Mouse (Mus musculus) kidney, postnatal 14 days (tissue): ENCODE measurements around the gene Cyp2d22.
"Not testable (repeated sequence)": the region's sequence is repeated elsewhere in the genome, so short reads cannot be mapped to it uniquely, and the experiment has no call there.

ENCODE experiments used
- DNase-seq: peaks from one replicate; pipeline ENCODE4 v3.0.0; 2022; ENCODE audit warnings: mixed read lengths

The Cyp2d22 gene

GRCm38 (mm10) chr15:82379871-82380713 lies at the start of gene Cyp2d22:
Gene Cyp2d22, minus strand, starts transcription at chr15:82380260.
- DNase-seq, result peak; percentile 78

GRCm38 (mm10) chr15:82423471-82423870 lies 43.4 kb upstream of the Cyp2d22 start:
- DNase-seq, result no peak

GRCm38 (mm10) chr15:82422935-82423334 lies 42.9 kb upstream of the Cyp2d22 start:
- no peak for DNase-seq

GRCm38 (mm10) chr15:82418616-82419015 lies 38.6 kb upstream of the Cyp2d22 start:
- no peak for DNase-seq

- peak; percentile 91 for DNase-seq
These were observed 37.0 kb upstream of the Cyp2d22 start for GRCm38 (mm10) chr15:82416797-82417789.

- no peak for DNase-seq
These were observed 27.5 kb upstream of the Cyp2d22 start for GRCm38 (mm10) chr15:82407536-82407935.

- DNase-seq, result no peak
These were observed 26.9 kb upstream of the Cyp2d22 start, which contains the start of gene Cyp2d10 for GRCm38 (mm10) chr15:82406981-82407380. Gene Cyp2d10, minus strand, starts transcription at chr15:82407195.

GRCm38 (mm10) chr15:82404163-82404562 lies 24.1 kb upstream of the Cyp2d22 start:
- DNase-seq, result no peak

- no peak for DNase-seq
These were observed 23.5 kb upstream of the Cyp2d22 start for GRCm38 (mm10) chr15:82403606-82404005.

GRCm38 (mm10) chr15:82402741-82403140 lies 22.7 kb upstream of the Cyp2d22 start:
- no peak for DNase-seq

GRCm38 (mm10) chr15:82402106-82402505 lies 22.0 kb upstream of the Cyp2d22 start:
- DNase-seq, result no peak

GRCm38 (mm10) chr15:82401516-82401915 lies 21.5 kb upstream of the Cyp2d22 start:
- no peak for DNase-seq

- not testable (repeated sequence) for DNase-seq
These were observed 15.9 kb upstream of the Cyp2d22 start for GRCm38 (mm10) chr15:82395955-82396354.

GRCm38 (mm10) chr15:82393922-82394321 lies 13.9 kb upstream of the Cyp2d22 start, which contains the start of gene Cyp2d11:
Gene Cyp2d11, minus strand, starts transcription at chr15:82394022.
- not testable (repeated sequence) for DNase-seq

GRCm38 (mm10) chr15:82389916-82390315 lies 9.9 kb upstream of the Cyp2d22 start:
- not testable (repeated sequence) for DNase-seq

- DNase-seq, result no peak
These were observed 5.7 kb upstream of the Cyp2d22 start for GRCm38 (mm10) chr15:82385729-82386128.

- DNase-seq, result no peak
These were observed 2.4 kb upstream of the Cyp2d22 start for GRCm38 (mm10) chr15:82382441-82382840.

GRCm38 (mm10) chr15:82380714-82381062 lies 628 bp upstream of the Cyp2d22 start:
- no peak for DNase-seq

GRCm38 (mm10) chr15:82379511-82379870 lies 569 bp downstream of the Cyp2d22 start:
- no peak for DNase-seq

GRCm38 (mm10) chr15:82378261-82379180 lies 1.5 kb downstream of the Cyp2d22 start:
- DNase-seq, result peak; percentile 54

GRCm38 (mm10) chr15:82377701-82378100 lies 2.4 kb downstream of the Cyp2d22 start:
- no peak for DNase-seq
